Mouse (Mus musculus): ENCODE measurements around the gene Reg4.

Reg4 gene

GRCm38 (mm10) chr3:98261415-98261814, 39.5 kb downstream of the Reg4 start:
- CTCF ChIA-PET: no interaction called here
- POLR2A ChIA-PET: no interaction called here

GRCm38 (mm10) chr3:98262133-98262532, 40.2 kb downstream of the Reg4 start:
- POLR2A ChIA-PET: no interaction called here

GRCm38 (mm10) chr3:98267249-98267651, 45.3 kb downstream of the Reg4 start:
- ChIA-PET POLR2A (no interaction called here), CTCF (no interaction called here)

More at GRCm38 (mm10) chr3:98262133-98262532, 40.2 kb downstream of the Reg4 start:
- CTCF ChIA-PET: no interaction called here

GRCm38 (mm10) chr3:98273623-98274398, 51.9 kb downstream of the Reg4 start:
- ChIA-PET POLR2A (no interaction called here), CTCF (interaction anchor here in 2 of 4 experiments (0.6 to 1.2 kb wide), 3 partner anchors 46 to 707 kb away, joined by 3 to 5 read pairs (median 4); no protein-coding TSS in a partner anchor)

- CTCF ChIA-PET: interaction anchor here in 2 of 4 experiments (1.2 to 1.6 kb wide), 2 partner anchors 52 to 53 kb away, joined by 4 to 9 read pairs; no protein-coding TSS in a partner anchor
Measured at GRCm38 (mm10) chr3:98279682-98280081, 57.7 kb downstream of the Reg4 start.

GRCm38 (mm10) chr3:98280204-98280932, 58.4 kb downstream of the Reg4 start, which contains the start of gene Hmgcs2:
Hmgcs2 (plus strand) TSS chr3:98280435.
- CTCF ChIA-PET: interaction anchor here in 3 of 4 experiments (0.7 to 1.6 kb wide), 12 partner anchors 8 to 349 kb away, joined by 3 to 9 read pairs (median 4); partner anchors contain the start of gene Zfp697 (in 1 of the 3)
- POLR2A ChIA-PET: interaction anchor here in 2 of 4 experiments (0.6 to 1.4 kb wide), 3 partner anchors 10 to 480 kb away, joined by 3 to 8 read pairs (median 3); no protein-coding TSS in a partner anchor

More at GRCm38 (mm10) chr3:98279682-98280081, 57.7 kb downstream of the Reg4 start:
- POLR2A ChIA-PET: no interaction called here

- ChIA-PET CTCF (interaction anchor here in 3 of 4 experiments (0.7 to 1.6 kb wide), 12 partner anchors 8 to 350 kb away, joined by 3 to 9 read pairs (median 3); partner anchors contain the start of gene Zfp697 (in 1 of the 3)), POLR2A (interaction anchor here in 3 of 4 experiments (0.6 to 1.4 kb wide), 3 partner anchors 10 to 481 kb away, joined by 3 to 8 read pairs (median 4); no protein-coding TSS in a partner anchor)
Measured at GRCm38 (mm10) chr3:98280933-98281678, 59.1 kb downstream of the Reg4 start.

- ChIA-PET CTCF (no interaction called here), POLR2A (no interaction called here)
Measured at GRCm38 (mm10) chr3:98282422-98282821, 60.5 kb downstream of the Reg4 start.

- ChIA-PET CTCF (interaction anchor here in 1 of 4 experiments (0.7 kb wide), 1 partner anchor 62 kb away, joined by 3 read pairs; no protein-coding TSS in a partner anchor), POLR2A (no interaction called here)
Measured at GRCm38 (mm10) chr3:98283205-98283604, 61.2 kb downstream of the Reg4 start.
